Mouse (Mus musculus): ENCODE results near the gene Tlk2.

GRCm38 (mm10) chr11:105321090-105321489 lies 142.5 kb downstream of the Tlk2 start:
- no peak for TF ChIP-seq CEBPB (IDR thresholded peaks at IDR 0.05; ENCODE audit: low read depth)
- no peak for TF ChIP-seq MAX (IDR thresholded peaks at IDR 0.05)
- no peak for TF ChIP-seq MYOD1 (IDR thresholded peaks at IDR 0.05; ENCODE audit: control insufficient read depth, insufficient read length, low read depth)
- TF ChIP-seq CTCF (IDR thresholded peaks at IDR 0.05; ENCODE audit: control insufficient read depth, insufficient read depth, insufficient read length), result no peak
